Mouse (Mus musculus) stomach, postnatal 0 days (tissue): ENCODE data around the gene Cfap97d1. TPM values are rescaled to one million over a fixed set of nuclear protein-coding genes. Genes with fewer than 3 reads are reported as not detected.

Experiments
- ATAC-seq: fragments of 200-750 bp; cut with Nextera tagmentation; 2 replicates; pipeline ENCODE4 v1.8.0; 2017; ENCODE audit not compliant: low FRiP score, low TSS enrichment
- DNase-seq: peaks from one replicate; pipeline ENCODE4 v3.0.0-alpha.2; 2016; ENCODE audit warnings: low spot score
- H3K27ac ChIP-seq: fragments of 300-500 bp; sonication (generic); replicated peaks from 2 replicates; pipeline ENCODE4 v1.5.1; 2014; ENCODE audit warnings: mild to moderate bottlenecking, control low read depth
- H3K27me3 ChIP-seq: fragments of 300-500 bp; sonication (generic); 2 replicates; pipeline ENCODE4 v1.6.1; 2014; ENCODE audit warnings: low read length; ENCODE audit not compliant: control insufficient read depth, insufficient read depth
- H3K36me3 ChIP-seq: fragments of 300-500 bp; sonication (generic); 2 replicates; pipeline ENCODE4 v1.6.1; 2014; ENCODE audit warnings: low read length, mixed read lengths; ENCODE audit not compliant: control insufficient read depth, insufficient read depth
- H3K4me1 ChIP-seq: fragments of 300-500 bp; sonication (generic); replicated peaks from 2 replicates; pipeline ENCODE4 v1.6.1; 2014; ENCODE audit warnings: antibody characterized with exemption; ENCODE audit not compliant: control insufficient read depth, insufficient read depth
- H3K4me2 ChIP-seq: fragments of 300-500 bp; sonication (generic); replicated peaks from 2 replicates; pipeline ENCODE4 v1.6.1; 2014; ENCODE audit warnings: low read depth, mild to moderate bottlenecking, control low read depth, moderate library complexity
- H3K4me3 ChIP-seq: fragments of 300-500 bp; sonication (generic); 2 replicates; pipeline ENCODE4 v1.5.1; 2014; ENCODE audit warnings: low read depth, low read length, control low read depth
- H3K9ac ChIP-seq: fragments of 300-500 bp; sonication (generic); 2 replicates; pipeline ENCODE4 v1.6.1; 2014; ENCODE audit warnings: mild to moderate bottlenecking, low read length, control low read depth, mixed read lengths
- H3K9me3 ChIP-seq: fragments of 300-500 bp; sonication (generic); 2 replicates; pipeline ENCODE4 v1.6.1; 2016; ENCODE audit warnings: low read length; ENCODE audit not compliant: control insufficient read depth
- CTCF ChIP-seq: IDR thresholded peaks from 2 replicates; pipeline ENCODE4 v1.5.1; 2016; ENCODE audit warnings: antibody characterized with exemption, low read depth, mild to moderate bottlenecking, moderate library complexity
- EP300 ChIP-seq: optimal IDR thresholded peaks from 2 replicates; pipeline ENCODE3; 2016; ENCODE audit warnings: antibody characterized with exemption
- WGBS: fragments of 180-500 bp; shearing (Covaris S2); extraction: QIAGEN DNeasy Blood & Tissue Kit; methylation state at CpG from one replicate; pipeline ENCODE4 v1.1.7; 2014; 5-methylcytosine and 5-hydroxymethylcytosine counted together
- polyA plus RNA-seq: library from polyadenylated mRNA; unstranded; fragments of >200 nt; fragmentation: Nextera tagmentation; extraction: Ambion mirVana; gene quantifications from 2 replicates; pipeline ENCODE4 v1.2.1, GENCODE M21; 2015

The Cfap97d1 gene
- polyA plus RNA-seq, 1 experiment from 2014 or later, result not detected

GRCm38 (mm10) chr11:102004251-102004650 lies 20.2 kb downstream of the Cfap97d1 start:
- Histone ChIP-seq H3K4me3 (no peak overlapping the region), H3K27ac (no peak overlapping the region), H3K9me3 (no peaks in the 10 kb centered on the region), H3K36me3 (no peaks in the 10 kb centered on the region), H3K9ac (no peak overlapping the region), H3K27me3 (no peaks in the 10 kb centered on the region), H3K4me1 (no peaks in the 10 kb centered on the region), H3K4me2 (no peak overlapping the region)
- ATAC-seq (no peak), DNase-seq (no peak)
- TF ChIP-seq CTCF (peak; percentile 58), EP300 (no peak)
- WGBS, result 89% methylated on average over 8 of the region's 8 CpGs

GRCm38 (mm10) chr11:102006271-102006670 lies 22.2 kb downstream of the Cfap97d1 start:
- no peaks in the 10 kb centered on the region for H3K4me1 ChIP-seq
- 67% methylated on average over 9 of the region's 9 CpGs for WGBS
- H3K9me3 ChIP-seq, result no peaks in the 10 kb centered on the region
- H3K9ac ChIP-seq, result no peak overlapping the region
- DNase-seq (no peak), ATAC-seq (no peak)
- H3K27ac ChIP-seq, result no peak overlapping the region
- TF ChIP-seq EP300, result no peak
- TF ChIP-seq CTCF, result no peak
- no peaks in the 10 kb centered on the region for H3K27me3 ChIP-seq
- H3K4me2 ChIP-seq, result no peak overlapping the region
- no peak overlapping the region for H3K4me3 ChIP-seq
- H3K36me3 ChIP-seq, result peaks cover under 1% of the 10 kb centered on the region; the same call in 1 of the 2 replicates

GRCm38 (mm10) chr11:102006688-102007087 lies 22.6 kb downstream of the Cfap97d1 start:
- Histone ChIP-seq H3K4me3 (no peak overlapping the region), H3K27me3 (no peaks in the 10 kb centered on the region), H3K4me2 (no peak overlapping the region), H3K27ac (no peak overlapping the region), H3K9ac (no peak overlapping the region), H3K36me3 (peaks cover 2% of the 10 kb centered on the region; the same call in 1 of the 2 replicates), H3K4me1 (no peaks in the 10 kb centered on the region), H3K9me3 (no peaks in the 10 kb centered on the region)
- DNase-seq (no peak), ATAC-seq (no peak)
- TF ChIP-seq CTCF (no peak), EP300 (no peak)
- 82% methylated on average over 5 of the region's 5 CpGs for WGBS

DNA sequence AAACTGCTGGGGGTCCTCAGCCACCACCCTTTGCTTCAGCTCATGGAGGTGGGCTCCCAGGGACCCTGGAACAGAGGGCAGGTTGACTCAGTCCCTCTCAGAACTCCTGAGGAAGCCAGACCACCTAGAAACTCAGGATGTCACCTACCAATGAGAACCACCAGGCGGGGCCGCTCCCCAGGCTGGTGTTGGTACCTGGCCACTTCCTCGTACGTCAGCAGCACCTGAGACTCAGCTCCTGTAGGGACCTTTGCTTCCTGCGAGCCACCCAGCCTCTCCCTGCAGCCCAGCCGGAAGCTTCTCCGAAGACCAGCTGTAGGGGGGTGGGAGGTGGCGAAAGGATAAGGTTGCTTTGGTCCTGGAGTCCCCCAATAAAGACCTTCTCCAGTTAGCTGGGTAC lies 24.3 kb downstream of the Cfap97d1 start:
- Histone ChIP-seq H3K36me3 (peaks cover 2% of the 10 kb centered on the region; the same call in 1 of the 2 replicates), H3K4me3 (no peak overlapping the region), H3K4me2 (no peak overlapping the region), H3K9ac (no peak overlapping the region), H3K27me3 (no peaks in the 10 kb centered on the region), H3K27ac (no peak overlapping the region), H3K4me1 (no peaks in the 10 kb centered on the region), H3K9me3 (no peaks in the 10 kb centered on the region)
- TF ChIP-seq CTCF, result peak; percentile 43
- no peak for TF ChIP-seq EP300
- ATAC-seq (peak; percentile 79), DNase-seq (peak; percentile 75)
- WGBS, result 77% methylated on average over 8 of the region's 8 CpGs

- TF ChIP-seq EP300, result no peak
- no peak for TF ChIP-seq CTCF
- no peak overlapping the region for H3K9ac ChIP-seq
Measured at GRCm38 (mm10) chr11:102008954-102009637, 25.0 kb downstream of the Cfap97d1 start.

GRCm38 (mm10) chr11:102010140-102010539 lies 26.1 kb downstream of the Cfap97d1 start:
- Histone ChIP-seq H3K9ac (no peak overlapping the region), H3K27me3 (no peaks in the 10 kb centered on the region), H3K9me3 (no peaks in the 10 kb centered on the region), H3K36me3 (peaks cover 2% of the 10 kb centered on the region; the same call in 1 of the 2 replicates), H3K4me1 (no peaks in the 10 kb centered on the region), H3K4me3 (no peak overlapping the region), H3K4me2 (no peak overlapping the region), H3K27ac (no peak overlapping the region)
- TF ChIP-seq CTCF (no peak), EP300 (no peak)
- no peak for ATAC-seq
- WGBS, result 83% methylated on average over 13 of the region's 13 CpGs
- no peak for DNase-seq

More at GRCm38 (mm10) chr11:102008954-102009637, 25.0 kb downstream of the Cfap97d1 start:
- ATAC-seq (no peak), DNase-seq (peak; percentile 38)
- Histone ChIP-seq H3K9me3 (no peaks in the 10 kb centered on the region), H3K4me1 (no peaks in the 10 kb centered on the region), H3K36me3 (peaks cover 2% of the 10 kb centered on the region; the same call in 1 of the 2 replicates), H3K27me3 (no peaks in the 10 kb centered on the region), H3K4me3 (no peak overlapping the region), H3K27ac (no peak overlapping the region), H3K4me2 (no peak overlapping the region)
- 66% methylated on average over 15 of the region's 15 CpGs for WGBS
